Mouse (Mus musculus): ENCODE results near the gene Ago3. TPM values are rescaled to one million over a fixed set of nuclear protein-coding genes. Genes with fewer than 3 reads are reported as not detected.
A peak's percentile ranks its signal among the peaks of the same experiment; 100 is the strongest.

Ago3 gene
- polyA plus RNA-seq, 1 experiment: 14.7 TPM

DNA sequence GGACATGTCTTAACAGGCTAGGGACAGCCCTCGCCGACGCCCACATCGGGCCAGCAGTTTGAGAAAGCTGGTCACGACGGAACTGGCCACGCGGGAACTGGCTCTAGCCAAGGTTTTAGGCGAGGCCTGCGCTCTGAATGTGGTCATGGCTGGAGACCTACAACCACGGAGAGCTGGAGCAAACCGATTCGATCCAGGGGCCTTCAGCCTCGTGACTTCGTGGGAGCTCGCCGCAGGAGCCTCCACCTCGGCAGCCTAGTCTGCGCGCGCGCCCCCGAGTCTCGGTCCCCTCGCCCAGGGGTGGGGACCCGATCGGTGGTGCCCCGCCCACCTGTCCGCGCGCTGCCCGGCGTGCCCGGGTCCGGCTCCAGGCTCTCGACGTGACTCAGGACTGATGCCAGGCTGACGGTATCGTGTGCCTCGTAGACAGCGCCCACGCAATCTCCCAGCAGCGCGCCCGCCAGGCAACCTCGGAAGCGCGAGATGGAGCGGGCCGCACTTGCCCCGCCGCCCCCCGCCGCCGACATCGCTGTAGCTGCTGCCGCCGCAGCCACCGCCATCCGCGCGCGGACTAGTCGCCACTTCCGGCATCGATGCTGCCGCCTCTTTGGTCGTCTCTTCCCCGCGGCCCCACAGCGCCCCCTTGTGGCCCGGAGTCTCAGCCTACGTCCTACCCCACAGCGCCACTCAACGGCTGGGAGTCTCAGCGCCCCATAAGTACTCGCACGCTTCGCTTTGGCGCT is 108.1 kb downstream of the Ago3 start, which contains the start of gene Adprhl2:
Gene Adprhl2 (minus strand): TSS at position 593 of the 743 bp plus-strand sequence.
- Histone ChIP-seq H3K27me3 (ENCODE audit: control insufficient read depth, insufficient read depth, low read length) (no peaks in the 10 kb centered on the region), H3K4me1 (ENCODE audit: control insufficient read depth, insufficient read depth, low read length) (peaks cover 16% of the 10 kb centered on the region), H3K27ac (ENCODE audit: control insufficient read depth, insufficient read depth, low read depth, low read length) (peak within 1 kb of the TSS; percentile 5), H3K4me3 (ENCODE audit: control insufficient read depth, low read depth, low read length) (peak within 1 kb of the TSS; percentile 82), H3K36me3 (ENCODE audit: control insufficient read depth, insufficient read depth, low read length) (no peaks in the 10 kb centered on the region)
- TF ChIP-seq CTCF (IDR thresholded peaks at IDR 0.05; ENCODE audit: control insufficient read depth, insufficient read depth, insufficient replicate concordance, low read depth, low read length) (peak; percentile 99), POLR2A (IDR thresholded peaks at IDR 0.05; ENCODE audit: control insufficient read depth, low read depth, low read length) (peak; percentile 75)

DNA sequence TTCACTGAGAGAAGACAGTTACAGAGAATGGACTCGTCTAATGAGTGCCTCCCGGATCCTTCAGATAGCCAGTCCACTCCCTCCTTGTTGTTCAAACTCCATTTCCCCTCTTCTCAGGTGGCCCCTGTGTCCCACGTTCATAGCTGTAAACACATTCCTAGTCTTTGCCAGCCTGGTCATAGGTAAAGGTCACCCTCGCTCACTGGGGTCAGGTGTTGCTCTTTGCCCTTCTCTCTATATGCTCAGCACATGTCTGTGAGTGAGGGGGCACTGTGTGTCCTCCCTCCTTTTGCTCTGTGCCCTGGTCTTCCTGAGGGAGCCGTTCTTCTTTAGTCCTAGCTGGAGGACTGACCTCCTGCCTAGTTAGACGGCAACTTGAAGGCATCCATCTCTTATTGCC is 109.5 kb downstream of the Ago3 start:
- H3K27ac ChIP-seq (ENCODE audit: control insufficient read depth, insufficient read depth, low read depth, low read length): no peak overlapping the region
- TF ChIP-seq POLR2A (IDR thresholded peaks at IDR 0.05; ENCODE audit: control insufficient read depth, low read depth, low read length): no peak
- TF ChIP-seq CTCF (IDR thresholded peaks at IDR 0.05; ENCODE audit: control insufficient read depth, insufficient read depth, insufficient replicate concordance, low read depth, low read length): no peak
- no peak overlapping the region for H3K4me3 ChIP-seq (ENCODE audit: control insufficient read depth, low read depth, low read length)
- peaks cover 6% of the 10 kb centered on the region for H3K4me1 ChIP-seq (ENCODE audit: control insufficient read depth, insufficient read depth, low read length)
- no peaks in the 10 kb centered on the region for H3K36me3 ChIP-seq (ENCODE audit: control insufficient read depth, insufficient read depth, low read length)
- no peaks in the 10 kb centered on the region for H3K27me3 ChIP-seq (ENCODE audit: control insufficient read depth, insufficient read depth, low read length)

DNA sequence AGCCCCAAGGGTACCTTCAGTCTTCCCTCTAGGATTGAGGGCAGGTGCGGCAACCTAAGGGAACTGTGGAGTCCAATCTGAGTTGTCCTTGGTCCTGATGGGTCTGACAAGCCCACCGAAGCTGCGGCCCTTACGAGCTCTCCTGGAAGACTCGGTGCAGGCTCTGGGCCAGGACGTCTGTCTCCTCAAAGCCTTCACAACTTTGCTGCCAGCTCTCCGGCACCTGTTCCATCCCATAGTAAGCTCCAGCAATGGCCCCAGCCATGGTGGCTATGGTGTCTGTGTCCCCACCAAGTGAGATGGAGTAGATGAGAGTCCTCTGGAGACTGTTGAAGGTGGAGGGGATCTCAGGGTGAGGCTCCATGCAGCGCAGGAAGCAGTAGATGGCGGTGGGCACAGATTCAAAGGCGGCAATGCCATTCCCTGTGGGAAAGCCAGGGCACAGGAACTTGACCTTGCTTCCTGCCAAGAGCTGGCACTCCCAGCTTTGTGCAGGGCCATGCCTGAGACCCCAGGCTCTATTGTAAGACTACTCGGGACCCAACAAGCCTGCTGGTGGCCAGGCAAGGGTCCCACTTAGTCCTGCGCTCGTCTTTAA is 112.8 kb downstream of the Ago3 start:
- TF ChIP-seq POLR2A (IDR thresholded peaks at IDR 0.05; ENCODE audit: control insufficient read depth, low read depth, low read length): no peak
- no peak for TF ChIP-seq CTCF (IDR thresholded peaks at IDR 0.05; ENCODE audit: control insufficient read depth, insufficient read depth, insufficient replicate concordance, low read depth, low read length)
- H3K4me1 ChIP-seq (ENCODE audit: control insufficient read depth, insufficient read depth, low read length): peaks cover 3% of the 10 kb centered on the region
- no peak overlapping the region for H3K4me3 ChIP-seq (ENCODE audit: control insufficient read depth, low read depth, low read length)
- H3K36me3 ChIP-seq (ENCODE audit: control insufficient read depth, insufficient read depth, low read length): no peaks in the 10 kb centered on the region
- no peaks in the 10 kb centered on the region for H3K27me3 ChIP-seq (ENCODE audit: control insufficient read depth, insufficient read depth, low read length)
- no peak overlapping the region for H3K27ac ChIP-seq (ENCODE audit: control insufficient read depth, insufficient read depth, low read depth, low read length)

DNA sequence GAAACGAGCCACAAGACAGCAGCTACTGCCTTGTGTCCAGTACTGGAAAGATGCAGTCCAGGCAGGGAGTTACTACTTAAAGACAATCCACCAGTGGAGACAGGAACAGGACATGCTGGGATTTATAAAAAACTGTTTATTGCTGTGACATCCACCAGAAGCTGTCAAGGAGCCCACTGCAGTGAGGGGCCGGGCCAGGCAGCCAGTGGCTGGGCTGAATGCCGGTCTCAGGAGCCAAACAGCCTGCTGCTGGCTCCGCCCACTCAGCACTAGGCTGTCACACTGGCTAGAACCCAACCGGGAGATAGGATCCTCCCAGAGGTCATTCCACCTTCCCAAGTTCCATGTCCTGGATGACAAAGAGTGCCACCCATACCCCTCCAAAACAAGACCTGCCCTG is 113.4 kb downstream of the Ago3 start:
- TF ChIP-seq POLR2A (IDR thresholded peaks at IDR 0.05; ENCODE audit: control insufficient read depth, low read depth, low read length): no peak
- TF ChIP-seq CTCF (IDR thresholded peaks at IDR 0.05; ENCODE audit: control insufficient read depth, insufficient read depth, insufficient replicate concordance, low read depth, low read length): no peak
- H3K27me3 ChIP-seq (ENCODE audit: control insufficient read depth, insufficient read depth, low read length): no peaks in the 10 kb centered on the region
- H3K4me3 ChIP-seq (ENCODE audit: control insufficient read depth, low read depth, low read length): no peak overlapping the region
- no peaks in the 10 kb centered on the region for H3K36me3 ChIP-seq (ENCODE audit: control insufficient read depth, insufficient read depth, low read length)
- H3K4me1 ChIP-seq (ENCODE audit: control insufficient read depth, insufficient read depth, low read length): peaks cover 3% of the 10 kb centered on the region
- no peak overlapping the region for H3K27ac ChIP-seq (ENCODE audit: control insufficient read depth, insufficient read depth, low read depth, low read length)

DNA sequence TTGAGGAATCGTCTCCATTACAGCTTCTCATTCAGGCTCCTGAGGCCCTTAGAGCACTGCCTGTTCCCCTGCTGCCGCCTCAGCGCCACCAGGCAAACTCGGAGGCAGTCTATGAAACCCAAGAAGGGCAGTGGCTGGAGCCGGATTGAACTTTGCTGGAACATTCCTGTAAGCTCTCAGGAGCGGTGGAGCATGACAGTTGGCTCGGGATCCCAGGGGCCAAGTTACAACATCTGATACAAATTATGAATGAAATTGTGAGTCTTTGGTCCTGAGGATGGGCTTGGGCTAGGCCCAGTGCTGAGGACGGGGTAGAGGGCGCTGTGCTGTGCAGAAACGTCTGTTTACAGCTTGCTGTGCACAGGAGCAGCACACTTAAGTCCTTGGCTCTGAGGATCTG is 115.0 kb downstream of the Ago3 start:
- Histone ChIP-seq H3K4me3 (ENCODE audit: control insufficient read depth, low read depth, low read length) (no peak overlapping the region), H3K4me1 (ENCODE audit: control insufficient read depth, insufficient read depth, low read length) (peaks cover 8% of the 10 kb centered on the region; the same call in 1 of the 2 replicates), H3K36me3 (ENCODE audit: control insufficient read depth, insufficient read depth, low read length) (no peaks in the 10 kb centered on the region), H3K27me3 (ENCODE audit: control insufficient read depth, insufficient read depth, low read length) (no peaks in the 10 kb centered on the region), H3K27ac (ENCODE audit: control insufficient read depth, insufficient read depth, low read depth, low read length) (no peak overlapping the region)
- TF ChIP-seq POLR2A (IDR thresholded peaks at IDR 0.05; ENCODE audit: control insufficient read depth, low read depth, low read length): no peak
- TF ChIP-seq CTCF (IDR thresholded peaks at IDR 0.05; ENCODE audit: control insufficient read depth, insufficient read depth, insufficient replicate concordance, low read depth, low read length): no peak

DNA sequence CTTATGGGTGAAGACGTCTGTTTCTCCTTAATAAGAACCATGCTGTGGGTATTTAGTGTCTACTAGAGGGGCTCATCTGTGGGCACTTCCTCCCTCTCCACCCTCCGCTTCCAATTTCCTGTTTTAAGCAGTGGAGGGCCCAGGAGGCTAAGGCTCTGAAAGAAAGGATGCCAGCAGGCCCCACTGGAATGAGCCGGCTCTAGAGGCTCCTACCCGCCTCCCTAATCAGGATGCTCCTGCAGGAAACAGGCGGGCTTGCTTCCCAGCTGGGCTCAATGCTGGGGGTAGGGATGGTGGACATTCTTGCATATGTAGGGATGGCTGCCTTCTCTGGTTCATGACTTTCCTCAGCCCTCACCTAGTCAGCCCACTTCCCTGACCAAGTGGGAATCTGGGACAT is 116.2 kb downstream of the Ago3 start:
- no peak overlapping the region for H3K4me3 ChIP-seq (ENCODE audit: control insufficient read depth, low read depth, low read length)
- H3K36me3 ChIP-seq (ENCODE audit: control insufficient read depth, insufficient read depth, low read length): no peaks in the 10 kb centered on the region
- TF ChIP-seq CTCF (IDR thresholded peaks at IDR 0.05; ENCODE audit: control insufficient read depth, insufficient read depth, insufficient replicate concordance, low read depth, low read length): no peak
- no peak for TF ChIP-seq POLR2A (IDR thresholded peaks at IDR 0.05; ENCODE audit: control insufficient read depth, low read depth, low read length)
- H3K4me1 ChIP-seq (ENCODE audit: control insufficient read depth, insufficient read depth, low read length): peaks cover 8% of the 10 kb centered on the region; the same call in 1 of the 2 replicates
- H3K27ac ChIP-seq (ENCODE audit: control insufficient read depth, insufficient read depth, low read depth, low read length): no peak overlapping the region
- H3K27me3 ChIP-seq (ENCODE audit: control insufficient read depth, insufficient read depth, low read length): no peaks in the 10 kb centered on the region

DNA sequence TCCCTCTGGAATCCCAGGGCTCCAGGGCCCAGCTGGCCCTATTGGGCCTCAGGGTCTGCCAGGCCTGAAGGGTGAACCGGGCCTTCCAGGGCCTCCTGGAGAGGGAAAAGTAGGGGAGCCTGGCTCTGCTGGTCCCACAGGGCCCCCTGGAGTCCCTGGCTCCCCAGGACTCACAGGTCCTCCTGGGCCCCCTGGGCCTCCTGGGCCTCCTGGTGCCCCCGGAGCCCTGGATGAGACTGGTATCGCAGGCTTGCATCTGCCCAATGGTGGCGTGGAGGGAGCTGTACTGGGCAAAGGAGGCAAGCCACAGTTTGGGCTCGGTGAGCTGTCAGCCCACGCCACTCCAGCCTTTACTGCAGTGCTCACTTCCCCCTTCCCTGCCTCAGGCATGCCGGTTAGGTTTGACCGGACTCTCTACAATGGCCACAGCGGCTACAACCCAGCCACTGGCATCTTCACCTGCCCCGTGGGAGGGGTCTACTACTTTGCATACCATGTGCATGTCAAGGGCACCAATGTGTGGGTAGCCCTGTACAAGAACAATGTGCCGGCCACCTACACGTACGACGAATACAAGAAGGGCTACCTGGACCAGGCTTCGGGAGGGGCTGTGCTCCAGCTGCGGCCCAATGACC is 117.7 kb downstream of the Ago3 start:
- H3K4me1 ChIP-seq (ENCODE audit: control insufficient read depth, insufficient read depth, low read length): peaks cover 8% of the 10 kb centered on the region; the same call in 1 of the 2 replicates
- H3K27me3 ChIP-seq (ENCODE audit: control insufficient read depth, insufficient read depth, low read length): no peaks in the 10 kb centered on the region
- H3K36me3 ChIP-seq (ENCODE audit: control insufficient read depth, insufficient read depth, low read length): no peaks in the 10 kb centered on the region
- H3K27ac ChIP-seq (ENCODE audit: control insufficient read depth, insufficient read depth, low read depth, low read length): no peak overlapping the region
- TF ChIP-seq CTCF (IDR thresholded peaks at IDR 0.05; ENCODE audit: control insufficient read depth, insufficient read depth, insufficient replicate concordance, low read depth, low read length) (no peak), POLR2A (IDR thresholded peaks at IDR 0.05; ENCODE audit: control insufficient read depth, low read depth, low read length) (no peak)
- no peak overlapping the region for H3K4me3 ChIP-seq (ENCODE audit: control insufficient read depth, low read depth, low read length)
